Comparison of ENCODE assay signal across 8 mouse cellular contexts in the genomic region with DNA sequence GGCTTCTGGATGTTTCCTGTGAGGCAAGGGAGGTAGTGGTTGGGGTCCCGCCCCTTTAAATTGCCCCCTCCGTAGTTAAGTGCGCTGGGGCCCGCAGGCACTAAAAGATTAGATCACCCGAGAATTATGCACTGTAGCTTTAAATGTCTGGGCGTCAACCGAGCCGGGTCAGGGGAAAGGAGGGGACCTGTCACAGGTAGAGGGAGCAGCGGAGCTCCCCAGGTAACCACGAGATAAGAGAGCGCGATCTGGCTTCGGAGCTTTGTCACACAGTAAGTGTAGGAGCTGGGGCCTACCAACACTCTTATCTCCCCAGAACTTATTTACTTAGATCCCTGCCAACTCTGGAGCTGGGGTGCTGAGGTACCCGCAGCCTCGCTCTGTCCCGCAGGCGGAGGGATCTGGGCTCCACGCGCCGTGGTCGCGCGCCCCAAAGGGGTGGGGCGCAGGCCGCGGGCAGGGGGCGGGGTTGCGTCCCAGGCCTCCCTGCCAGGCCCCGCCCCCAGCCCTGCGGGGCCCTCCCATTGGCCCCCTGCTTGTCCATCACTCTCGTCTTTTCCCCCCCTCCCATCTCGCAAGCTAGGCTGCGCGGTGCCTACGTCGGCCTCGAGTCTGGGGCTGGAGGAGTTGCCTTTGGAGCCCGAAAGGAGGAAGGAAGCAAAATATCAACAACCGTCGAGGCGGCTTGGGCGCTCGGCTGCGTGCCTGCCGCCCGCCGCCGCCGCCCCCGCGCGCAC. TPM values are rescaled to one million over a fixed set of nuclear protein-coding genes. Genes with fewer than 3 reads are reported as not detected.
DNase-seq lines count a peak whose midpoint lies in the region; ATAC-seq and TF ChIP-seq lines count a peak whose summit lies in the region.

Gene Mef2d (plus strand): TSS at position 586 of the 737 bp plus-strand sequence.

- H3K4me1 ChIP-seq in MEL (ENCODE audit: control insufficient read depth in 1 of 2, insufficient read depth in 2 of 2, low read length in 2 of 2), result peaks cover 24 to 56% of the 10 kb centered on the region in 2 experiments
- peaks cover 15% of the 10 kb centered on the region for H3K4me1 ChIP-seq in cerebellum, adult 2 months (ENCODE audit: control insufficient read depth, insufficient read depth, low read length)
- H3K4me1 ChIP-seq in forebrain, postnatal 0 days (ENCODE audit: insufficient read depth), result peaks cover 35% of the 10 kb centered on the region
- peaks cover 71% of the 10 kb centered on the region for H3K4me1 ChIP-seq in lung, embryonic 15.5 days

- peak; percentile 45 to 47; a peak in 3 of 4 replicates for TF ChIP-seq EP300 in MEL (IDR thresholded peaks at IDR 0.05; ENCODE audit: low read depth in 1 of 2, low read length in 2 of 2)

- under 1% methylated on average over 50 of the region's 52 CpGs for WGBS in cerebellum, adult 2 months
- WGBS in forebrain, postnatal 0 days, result under 1% methylated on average over 48 of the region's 52 CpGs
- WGBS in lung, embryonic 15.5 days, result under 1% methylated on average over 33 of the region's 52 CpGs

- peak in 1 of 2 experiments; percentile 91; a peak in 2 of 4 replicates for TF ChIP-seq POLR2A in MEL (IDR thresholded peaks at IDR 0.05; ENCODE audit: control insufficient read depth in 1 of 2, insufficient read depth in 1 of 2, low read depth in 1 of 2, low read length in 2 of 2, poor library complexity in 1 of 2)
- peak; percentile 79 for TF ChIP-seq POLR2A in cerebellum, adult 2 months (IDR thresholded peaks at IDR 0.05; ENCODE audit: borderline replicate concordance, insufficient read depth, low read length)

- peaks cover 0 to 42% of the 10 kb centered on the region in 2 experiments; a peak in 2 of 4 replicates for H3K36me3 ChIP-seq in MEL (ENCODE audit: control insufficient read depth in 1 of 2, insufficient read depth in 2 of 2, low read length in 2 of 2)
- peaks cover 4% of the 10 kb centered on the region; the same call in 1 of the 2 replicates for H3K36me3 ChIP-seq in forebrain, postnatal 0 days (ENCODE audit: insufficient read depth)
- no peaks in the 10 kb centered on the region for H3K36me3 ChIP-seq in lung, embryonic 15.5 days

- peak within 1 kb of the TSS; percentile 93 for H3K4me2 ChIP-seq in forebrain, postnatal 0 days (ENCODE audit: low read depth)
- peak within 1 kb of the TSS; percentile 93 for H3K4me2 ChIP-seq in lung, embryonic 15.5 days

- peak; percentile 100 for DNase-seq in MEL (ENCODE audit: low read depth, low spot score)
- peak; percentile 93 to 97 for DNase-seq in cerebellum, adult 2 months
- peak; percentile 98 for DNase-seq in forebrain, postnatal 0 days
- DNase-seq in heart, postnatal 4 days, result peak; percentile 96
- DNase-seq in layer of hippocampus, adult 8-10 months (ENCODE audit: low spot score in 2 of 2), result peak; percentile 90 to 93
- peak; percentile 94 for DNase-seq in ovary, adult 18-20 months (ENCODE audit: low spot score)
- DNase-seq in thymus, postnatal 0 days (ENCODE audit: low spot score), result peak; percentile 99

- peak; percentile 90 for ATAC-seq in forebrain, postnatal 0 days
- ATAC-seq in lung, embryonic 15.5 days (ENCODE audit: borderline replicate concordance, extremely low read depth, low FRiP score, low TSS enrichment), result peak; percentile 88

- no peaks in the 10 kb centered on the region for H3K9me3 ChIP-seq in MEL (replicated peaks; ENCODE audit: insufficient read depth, low read length)
- H3K9me3 ChIP-seq in forebrain, postnatal 0 days (ENCODE audit: low read length), result no peaks in the 10 kb centered on the region
- H3K9me3 ChIP-seq in lung, embryonic 15.5 days, result no peaks in the 10 kb centered on the region

- TF ChIP-seq CTCF in MEL (IDR thresholded peaks at IDR 0.05 in 2 of 3, conservative IDR thresholded peaks at IDR 0.05 in 1 of 3; ENCODE audit: control insufficient read depth in 1 of 3, insufficient read depth in 1 of 3, low read depth in 2 of 3, low read length in 3 of 3, poor library complexity in 1 of 3, severe bottlenecking in 1 of 3), result peak in 1 of 3 experiments; percentile 29; a peak in 3 of 6 replicates
- peak; percentile 37; the same call in 1 of the 2 replicates for TF ChIP-seq CTCF in cerebellum, adult 2 months (IDR thresholded peaks at IDR 0.05; ENCODE audit: borderline replicate concordance, insufficient read depth, low read depth, low read length)
- peak; percentile 48 for TF ChIP-seq CTCF in forebrain, postnatal 0 days (IDR thresholded peaks at IDR 0.05; ENCODE audit: low read depth)

- H3K27ac ChIP-seq in MEL (ENCODE audit: control insufficient read depth, low read depth, low read length), result peak within 1 kb of the TSS; percentile 97
- peak within 1 kb of the TSS; percentile 96 for H3K27ac ChIP-seq in cerebellum, adult 2 months (ENCODE audit: insufficient read depth, low read length)
- peak within 1 kb of the TSS; percentile 94 for H3K27ac ChIP-seq in forebrain, postnatal 0 days (ENCODE audit: low read depth, low read length)
- H3K27ac ChIP-seq in lung, embryonic 15.5 days, result peak within 1 kb of the TSS; percentile 99

- no peak for TF ChIP-seq RAD21 in MEL (IDR thresholded peaks at IDR 0.05; ENCODE audit: low read depth, low read length)

- H3K79me2 ChIP-seq in MEL (ENCODE audit: control insufficient read depth, insufficient read depth, low read length, poor library complexity), result peaks cover 56% of the 10 kb centered on the region

- H3K4me3 ChIP-seq in MEL (ENCODE audit: control insufficient read depth in 1 of 2, insufficient read depth in 1 of 2, low read depth in 2 of 2, low read length in 2 of 2), result peak within 1 kb of the TSS; percentile 86 to 87
- peak within 1 kb of the TSS; percentile 92 for H3K4me3 ChIP-seq in cerebellum, adult 2 months (replicated peaks; ENCODE audit: insufficient read depth, low read depth, low read length)
- peak within 1 kb of the TSS; percentile 57 for H3K4me3 ChIP-seq in forebrain, postnatal 0 days (ENCODE audit: low read depth, low read length)
- H3K4me3 ChIP-seq in lung, embryonic 15.5 days, result peak within 1 kb of the TSS; percentile 91

- no peaks in the 10 kb centered on the region for H3K27me3 ChIP-seq in MEL (ENCODE audit: control insufficient read depth in 1 of 2, insufficient read depth in 2 of 2, low read length in 2 of 2)
- H3K27me3 ChIP-seq in cerebellum, adult 2 months (ENCODE audit: control insufficient read depth, insufficient read depth, low read length), result no peaks in the 10 kb centered on the region
- no peaks in the 10 kb centered on the region for H3K27me3 ChIP-seq in forebrain, postnatal 0 days (ENCODE audit: insufficient read depth, low read length)
- H3K27me3 ChIP-seq in lung, embryonic 15.5 days, result no peaks in the 10 kb centered on the region

- H3K9ac ChIP-seq in MEL (ENCODE audit: control insufficient read depth, low read depth, low read length, poor library complexity, severe bottlenecking), result peak within 1 kb of the TSS; percentile 92
- peak within 1 kb of the TSS; percentile 72 for H3K9ac ChIP-seq in forebrain, postnatal 0 days
- H3K9ac ChIP-seq in lung, embryonic 15.5 days, result peak within 1 kb of the TSS; percentile 75

TF ChIP-seq in MEL, 35 proteins besides CTCF, POLR2A, EP300 and RAD21 (continues in another document):
- TF ChIP-seq JUND (IDR thresholded peaks at IDR 0.05; ENCODE audit: low read depth, low read length), result no peak; the same call in 1 of the 2 replicates
- TF ChIP-seq TAL1 (IDR thresholded peaks at IDR 0.05; ENCODE audit: low read length), result peak; percentile 33; the same call in 1 of the 2 replicates
- peak; percentile 65; the same call in 1 of the 2 replicates for TF ChIP-seq POLR2AphosphoS2 (IDR thresholded peaks at IDR 0.05; ENCODE audit: low read length)
- peak; percentile 86 for TF ChIP-seq GATA1 (IDR thresholded peaks at IDR 0.05; ENCODE audit: low read depth, low read length)
- TF ChIP-seq USF1 (IDR thresholded peaks at IDR 0.05; ENCODE audit: low read depth, low read length), result 0 out of 2 replicates have a peak, but pooled peaks have one; percentile 62
- no peak for TF ChIP-seq MAX (IDR thresholded peaks at IDR 0.05; ENCODE audit: low read length)
- TF ChIP-seq GABPA (IDR thresholded peaks at IDR 0.05; ENCODE audit: low read depth, low read length), result no peak
- TF ChIP-seq ZMIZ1 (IDR thresholded peaks at IDR 0.05; ENCODE audit: low read depth, low read length), result no peak
- peak; percentile 83 for TF ChIP-seq MXI1 (IDR thresholded peaks at IDR 0.05; ENCODE audit: low read depth, low read length)
- peak; percentile 64; the same call in 1 of the 2 replicates for TF ChIP-seq KAT2A (conservative IDR thresholded peaks at IDR 0.05; ENCODE audit: low read depth, low read length)
- TF ChIP-seq USF2 (IDR thresholded peaks at IDR 0.05; ENCODE audit: borderline replicate concordance in 1 of 2, insufficient read depth in 1 of 2, low read depth in 1 of 2, low read length in 2 of 2), result no peak
- peak; percentile 65; the same call in 1 of the 2 replicates for TF ChIP-seq TCF12 (IDR thresholded peaks at IDR 0.05; ENCODE audit: low read depth, low read length)
- TF ChIP-seq ZNF384 (IDR thresholded peaks at IDR 0.05; ENCODE audit: low read depth, low read length), result no peak; the same call in 1 of the 2 replicates
- TF ChIP-seq NRF1 (IDR thresholded peaks at IDR 0.05; ENCODE audit: insufficient read depth, low read depth, low read length, poor library complexity, severe bottlenecking), result peak; percentile 48
- TF ChIP-seq POLR2AphosphoS5 (IDR thresholded peaks at IDR 0.05; ENCODE audit: borderline replicate concordance, low read depth, low read length), result no peak
- peak; percentile 68 for TF ChIP-seq ELF1 (IDR thresholded peaks at IDR 0.05; ENCODE audit: low read depth, low read length)
- peak; percentile 99 for TF ChIP-seq MAZ (IDR thresholded peaks at IDR 0.05; ENCODE audit: low read depth, low read length)
- no peak; the same call in 1 of the 2 replicates for TF ChIP-seq MYB (IDR thresholded peaks at IDR 0.05; ENCODE audit: low read depth, low read length)
- no peak for TF ChIP-seq ZC3H11A (IDR thresholded peaks at IDR 0.05; ENCODE audit: low read depth, low read length)
- TF ChIP-seq CHD1 (IDR thresholded peaks at IDR 0.05; ENCODE audit: low read depth, low read length), result no peak
- peak; percentile 82 for TF ChIP-seq MYC (IDR thresholded peaks at IDR 0.05; ENCODE audit: low read depth, low read length)

RNA-seq across cellular contexts. Expression of gene Mef2d, which starts in this region (rescaled TPM):
- 16.2 and 16.9 TPM in 2 replicates for total RNA-seq in MEL (2012; rRNA removed)
- polyA plus RNA-seq in MEL (2012; ENCODE audit: insufficient read depth in 1 of 2, insufficient read length in 2 of 2, low read depth in 1 of 2, low replicate concordance in 2 of 2, missing spikeins in 1 of 2), result 100 to 1,000 TPM in 1 of 2 experiments, 10 to 100 TPM in 1; 71.4 to 117 TPM
- polyA plus RNA-seq in cerebellum, adult 2 months (2012; rRNA removed), result 102 and 116 TPM in 2 replicates
- total RNA-seq in forebrain, postnatal 0 days (2014; rRNA removed), result 45.0 and 53.0 TPM in 2 replicates
- polyA plus RNA-seq in forebrain, postnatal 0 days (2015; fragmentation: Nextera tagmentation; extraction: Ambion mirVana), result 30.9 and 34.0 TPM in 2 replicates
- total RNA-seq in heart, postnatal 4 days (2021), result 100 to 1,000 TPM; 115 to 120 TPM
- total RNA-seq in layer of hippocampus, adult 8-10 months (2022), result 100 to 1,000 TPM; 189 to 206 (median 196) TPM
- polyA plus RNA-seq in lung, embryonic 15.5 days (2015; fragmentation: Nextera tagmentation; extraction: Ambion mirVana), result 16.7 and 20.4 TPM in 2 replicates
- 32.0 and 32.2 TPM in 2 replicates for polyA plus RNA-seq in thymus, postnatal 0 days (2015; fragmentation: Nextera tagmentation; extraction: Ambion mirVana)

Comparison
In these comparisons a context has a peak if more than half of its experiments do, and no peak if none do; other contexts are left out.
1. Peak in every context shown above with its lines: DNase-seq, ATAC-seq, H3K4me3 ChIP-seq and H3K27ac ChIP-seq.